Mouse (Mus musculus): ENCODE data around the gene Mgam. TPM values are rescaled to one million over a fixed set of nuclear protein-coding genes. Genes with fewer than 3 reads are reported as not detected.
"Not testable (repeated sequence)": the region's sequence is repeated elsewhere in the genome, so short reads cannot be mapped to it uniquely, and the experiment has no call there.

Gene Mgam
- polyA plus RNA-seq, 2 experiments = 0.13 to 0.23 TPM

GRCm38 (mm10) chr6:40739545-40739944 lies 110.9 kb downstream of the Mgam start:
- H3K4me3 ChIP-seq (replicated peaks; ENCODE audit: low read length) = no peak overlapping the region
- H3K9ac ChIP-seq (ENCODE audit: low read depth, low read length, severe bottlenecking) = no peak overlapping the region
- ATAC-seq (ENCODE audit: low FRiP score, low read depth) (no peak), DNase-seq (ENCODE audit: low spot score) (no peak)
- H3K27ac ChIP-seq (replicated peaks; ENCODE audit: low read depth, low read length) = no peak overlapping the region
- H3K27me3 ChIP-seq (ENCODE audit: control insufficient read depth, insufficient read depth, low read length) = no peaks in the 10 kb centered on the region
- TF ChIP-seq POLR2A (IDR thresholded peaks at IDR 0.05; ENCODE audit: borderline replicate concordance, extremely low read depth, insufficient read depth, insufficient read length) = no peak
- 86% methylated on average over 3 of the region's 3 CpGs for WGBS
- no peaks in the 10 kb centered on the region for H3K9me3 ChIP-seq (ENCODE audit: control insufficient read depth, low read length)
- no peaks in the 10 kb centered on the region for H3K36me3 ChIP-seq (ENCODE audit: control insufficient read depth, insufficient read depth, low read length)
- H3K4me2 ChIP-seq (replicated peaks; ENCODE audit: low read depth, low read length, severe bottlenecking) = no peak overlapping the region
- H3K4me1 ChIP-seq (ENCODE audit: control insufficient read depth, insufficient read depth, low read length) = no peaks in the 10 kb centered on the region

GRCm38 (mm10) chr6:40749030-40749429 lies 120.4 kb downstream of the Mgam start:
- H3K4me1 ChIP-seq (ENCODE audit: control insufficient read depth, insufficient read depth, low read length); ATAC-seq (ENCODE audit: low FRiP score, low read depth): not testable (repeated sequence)
- WGBS = 81% methylated on average over 6 of the region's 6 CpGs

GRCm38 (mm10) chr6:40755948-40756347 lies 127.3 kb downstream of the Mgam start:
- no peak overlapping the region for H3K9ac ChIP-seq (ENCODE audit: low read depth, low read length, severe bottlenecking)
- no peaks in the 10 kb centered on the region for H3K27me3 ChIP-seq (ENCODE audit: control insufficient read depth, insufficient read depth, low read length)
- ATAC-seq (ENCODE audit: low FRiP score, low read depth) (no peak), DNase-seq (ENCODE audit: low spot score) (no peak)
- 83% methylated on average over 1 of the region's 1 CpGs for WGBS
- H3K4me3 ChIP-seq (replicated peaks; ENCODE audit: low read length) = no peak overlapping the region
- no peaks in the 10 kb centered on the region for H3K4me1 ChIP-seq (ENCODE audit: control insufficient read depth, insufficient read depth, low read length)
- no peak overlapping the region for H3K4me2 ChIP-seq (replicated peaks; ENCODE audit: low read depth, low read length, severe bottlenecking)
- H3K9me3 ChIP-seq (ENCODE audit: control insufficient read depth, low read length) = no peaks in the 10 kb centered on the region
- H3K27ac ChIP-seq (replicated peaks; ENCODE audit: low read depth, low read length) = no peak overlapping the region
- H3K36me3 ChIP-seq (ENCODE audit: control insufficient read depth, insufficient read depth, low read length) = no peaks in the 10 kb centered on the region
- TF ChIP-seq POLR2A (IDR thresholded peaks at IDR 0.05; ENCODE audit: borderline replicate concordance, extremely low read depth, insufficient read depth, insufficient read length) = no peak

More at GRCm38 (mm10) chr6:40749030-40749429, 120.4 kb downstream of the Mgam start:
- H3K27ac ChIP-seq (replicated peaks; ENCODE audit: low read depth, low read length); H3K9ac ChIP-seq (ENCODE audit: low read depth, low read length, severe bottlenecking); H3K4me3 ChIP-seq (replicated peaks; ENCODE audit: low read length); H3K4me2 ChIP-seq (replicated peaks; ENCODE audit: low read depth, low read length, severe bottlenecking); H3K36me3 ChIP-seq (ENCODE audit: control insufficient read depth, insufficient read depth, low read length); H3K9me3 ChIP-seq (ENCODE audit: control insufficient read depth, low read length); DNase-seq (ENCODE audit: low spot score); H3K27me3 ChIP-seq (ENCODE audit: control insufficient read depth, insufficient read depth, low read length): not testable (repeated sequence)

- WGBS = 52% methylated on average over 3 of the region's 4 CpGs
- not testable (repeated sequence) for H3K4me2 ChIP-seq (replicated peaks; ENCODE audit: low read depth, low read length, severe bottlenecking); H3K36me3 ChIP-seq (ENCODE audit: control insufficient read depth, insufficient read depth, low read length); H3K9ac ChIP-seq (ENCODE audit: low read depth, low read length, severe bottlenecking); H3K27ac ChIP-seq (replicated peaks; ENCODE audit: low read depth, low read length); DNase-seq (ENCODE audit: low spot score); H3K9me3 ChIP-seq (ENCODE audit: control insufficient read depth, low read length); H3K4me1 ChIP-seq (ENCODE audit: control insufficient read depth, insufficient read depth, low read length); ATAC-seq (ENCODE audit: low FRiP score, low read depth); H3K4me3 ChIP-seq (replicated peaks; ENCODE audit: low read length); H3K27me3 ChIP-seq (ENCODE audit: control insufficient read depth, insufficient read depth, low read length)
These were observed 128.7 kb downstream of the Mgam start for GRCm38 (mm10) chr6:40757346-40757745.

GRCm38 (mm10) chr6:40774656-40775055 lies 146.0 kb downstream of the Mgam start:
- Histone ChIP-seq H3K27me3 (ENCODE audit: control insufficient read depth, insufficient read depth, low read length) (no peaks in the 10 kb centered on the region), H3K4me3 (replicated peaks; ENCODE audit: low read length) (no peak overlapping the region), H3K9ac (ENCODE audit: low read depth, low read length, severe bottlenecking) (no peak overlapping the region), H3K36me3 (ENCODE audit: control insufficient read depth, insufficient read depth, low read length) (no peaks in the 10 kb centered on the region), H3K27ac (replicated peaks; ENCODE audit: low read depth, low read length) (no peak overlapping the region), H3K9me3 (ENCODE audit: control insufficient read depth, low read length) (no peaks in the 10 kb centered on the region), H3K4me1 (ENCODE audit: control insufficient read depth, insufficient read depth, low read length) (no peaks in the 10 kb centered on the region), H3K4me2 (replicated peaks; ENCODE audit: low read depth, low read length, severe bottlenecking) (no peak overlapping the region)
- ATAC-seq (ENCODE audit: low FRiP score, low read depth) = no peak
- 87% methylated on average over 3 of the region's 3 CpGs for WGBS
- no peak for DNase-seq (ENCODE audit: low spot score)
- TF ChIP-seq POLR2A (IDR thresholded peaks at IDR 0.05; ENCODE audit: borderline replicate concordance, extremely low read depth, insufficient read depth, insufficient read length) = no peak

GRCm38 (mm10) chr6:40778458-40778857 lies 149.8 kb downstream of the Mgam start:
- Histone ChIP-seq H3K4me2 (replicated peaks; ENCODE audit: low read depth, low read length, severe bottlenecking) (no peak overlapping the region), H3K9ac (ENCODE audit: low read depth, low read length, severe bottlenecking) (no peak overlapping the region), H3K27me3 (ENCODE audit: control insufficient read depth, insufficient read depth, low read length) (no peaks in the 10 kb centered on the region), H3K9me3 (ENCODE audit: control insufficient read depth, low read length) (no peaks in the 10 kb centered on the region), H3K27ac (replicated peaks; ENCODE audit: low read depth, low read length) (no peak overlapping the region), H3K4me3 (replicated peaks; ENCODE audit: low read length) (no peak overlapping the region), H3K4me1 (ENCODE audit: control insufficient read depth, insufficient read depth, low read length) (no peaks in the 10 kb centered on the region), H3K36me3 (ENCODE audit: control insufficient read depth, insufficient read depth, low read length) (no peaks in the 10 kb centered on the region)
- DNase-seq (ENCODE audit: low spot score) (no peak), ATAC-seq (ENCODE audit: low FRiP score, low read depth) (no peak)
- no peak for TF ChIP-seq POLR2A (IDR thresholded peaks at IDR 0.05; ENCODE audit: borderline replicate concordance, extremely low read depth, insufficient read depth, insufficient read length)
- WGBS = 51% methylated on average over 4 of the region's 4 CpGs

Measured in limb, embryonic 14.5 days (tissue).